Mouse (Mus musculus) ovary, postnatal 14 days (tissue): ENCODE data around the gene Scamp4.
A peak's percentile ranks its signal among the peaks of the same experiment; 100 is the strongest.
"Not testable (repeated sequence)": the region's sequence is repeated elsewhere in the genome, so short reads cannot be mapped to it uniquely, and the experiment has no call there.

Experiments
- DNase-seq: peaks from one replicate; pipeline ENCODE4 v3.0.0; 2022; ENCODE audit warnings: low spot score

The Scamp4 gene

GRCm38 (mm10) chr10:80578131-80578750 is 24.4 kb upstream of the Scamp4 start:
- peak; percentile 75 for DNase-seq

DNA sequence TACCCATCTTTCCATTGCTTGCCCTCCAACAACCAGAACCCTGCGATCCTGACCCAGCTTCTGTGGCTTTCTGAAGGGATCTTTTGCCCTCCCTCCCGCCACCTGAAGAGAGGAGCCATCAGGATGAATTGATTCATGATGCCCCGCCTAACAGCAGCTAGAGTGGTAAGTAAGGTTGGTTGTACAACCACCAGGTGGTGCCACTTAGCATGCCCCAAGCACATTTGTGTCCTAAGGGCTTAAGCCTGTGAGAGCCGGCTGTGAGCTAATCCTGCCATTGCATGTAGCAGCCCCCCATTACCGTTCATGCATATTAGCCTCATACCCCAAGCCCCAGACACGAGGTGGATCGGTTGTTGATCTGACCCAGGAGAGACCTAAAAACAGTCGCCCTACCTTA is 23.8 kb upstream of the Scamp4 start:
- DNase-seq, result no peak

DNA sequence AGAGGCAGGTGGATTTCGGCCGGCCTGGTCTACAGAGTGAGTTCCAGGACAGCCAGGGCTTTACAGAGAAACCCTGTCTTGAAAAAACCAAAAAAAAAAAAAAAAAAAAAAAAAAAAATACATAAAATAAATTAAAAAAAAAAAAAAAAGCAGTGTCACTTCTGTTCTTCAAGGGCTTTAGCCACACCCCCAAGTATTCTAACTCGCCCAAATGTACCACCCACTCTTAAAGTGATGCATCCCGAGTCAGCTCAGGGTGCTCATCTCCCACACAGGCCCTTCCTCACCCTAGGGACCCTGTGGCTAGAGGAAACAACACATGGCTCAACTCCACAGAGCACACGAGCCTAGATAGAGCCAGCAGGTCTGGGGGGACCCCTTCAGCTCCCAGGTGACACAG is 19.6 kb upstream of the Scamp4 start:
- no peak for DNase-seq

DNA sequence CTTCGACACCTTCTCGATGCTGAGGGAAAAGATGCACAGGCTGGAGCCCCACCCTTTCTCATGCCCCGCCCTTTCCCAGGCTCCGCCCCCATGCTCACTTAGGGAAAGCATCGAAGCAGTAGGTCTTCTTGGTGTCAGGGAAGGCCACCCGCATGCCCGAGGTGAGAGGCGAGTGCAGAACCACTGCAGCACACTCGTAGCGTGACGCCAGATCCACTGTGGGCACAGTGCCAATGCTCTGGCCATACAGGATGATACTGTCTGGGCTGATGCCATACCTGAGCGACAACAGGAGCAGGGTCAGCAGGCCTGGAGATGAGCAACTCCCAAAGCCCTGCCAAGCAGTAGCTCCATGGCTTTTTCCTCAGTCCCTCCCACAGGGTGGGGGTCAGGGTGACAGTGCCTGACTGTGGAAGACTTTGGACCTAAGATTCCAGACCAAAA is 18.6 kb upstream of the Scamp4 start:
- DNase-seq, result no peak

DNA sequence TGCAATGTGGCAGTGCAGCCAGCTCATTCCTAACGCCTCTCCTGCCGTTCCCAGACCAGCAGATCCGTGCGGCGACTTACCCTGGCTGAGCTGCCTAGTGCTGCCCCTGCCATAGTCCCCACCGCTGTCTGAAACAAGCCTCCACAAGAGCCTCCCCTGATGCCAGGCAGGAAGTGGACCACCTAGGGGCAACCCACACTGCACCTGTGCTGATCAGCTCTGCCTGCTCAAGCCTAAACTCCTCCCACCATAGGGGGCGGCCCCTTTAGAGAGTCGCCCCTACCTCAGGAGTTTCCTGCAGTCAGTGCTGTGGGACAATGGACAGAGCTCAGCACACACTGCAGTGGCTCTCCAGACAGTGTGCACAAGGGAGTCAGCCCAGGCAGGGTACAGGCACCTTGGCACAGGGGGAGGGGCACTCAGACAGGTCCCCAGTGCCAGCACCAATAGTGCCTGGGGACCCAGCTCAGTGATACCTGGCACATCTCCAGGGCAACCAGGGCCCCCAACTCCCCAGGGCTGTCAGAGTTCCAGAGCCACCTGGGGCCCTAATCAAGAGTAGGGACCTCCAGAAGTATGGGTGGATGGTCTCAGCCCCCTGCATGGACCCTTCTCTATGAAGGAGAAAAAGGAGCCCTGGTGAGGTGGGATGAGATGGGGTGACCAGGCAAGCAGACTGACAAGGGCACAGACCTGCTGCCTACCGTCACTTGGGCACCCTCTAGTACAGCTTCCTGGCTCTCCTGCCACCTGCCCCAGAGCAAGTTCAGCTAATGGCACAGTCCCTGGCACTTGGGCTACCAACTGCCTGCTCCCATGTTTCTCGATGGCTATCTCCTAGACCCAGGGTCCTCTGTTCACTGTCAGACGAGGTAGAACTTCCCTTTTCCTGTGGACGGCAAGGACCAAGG is 17.8 kb upstream of the Scamp4 start:
- no peak for DNase-seq

GRCm38 (mm10) chr10:80585581-80585980 is 17.1 kb upstream of the Scamp4 start:
- DNase-seq, result no peak

DNA sequence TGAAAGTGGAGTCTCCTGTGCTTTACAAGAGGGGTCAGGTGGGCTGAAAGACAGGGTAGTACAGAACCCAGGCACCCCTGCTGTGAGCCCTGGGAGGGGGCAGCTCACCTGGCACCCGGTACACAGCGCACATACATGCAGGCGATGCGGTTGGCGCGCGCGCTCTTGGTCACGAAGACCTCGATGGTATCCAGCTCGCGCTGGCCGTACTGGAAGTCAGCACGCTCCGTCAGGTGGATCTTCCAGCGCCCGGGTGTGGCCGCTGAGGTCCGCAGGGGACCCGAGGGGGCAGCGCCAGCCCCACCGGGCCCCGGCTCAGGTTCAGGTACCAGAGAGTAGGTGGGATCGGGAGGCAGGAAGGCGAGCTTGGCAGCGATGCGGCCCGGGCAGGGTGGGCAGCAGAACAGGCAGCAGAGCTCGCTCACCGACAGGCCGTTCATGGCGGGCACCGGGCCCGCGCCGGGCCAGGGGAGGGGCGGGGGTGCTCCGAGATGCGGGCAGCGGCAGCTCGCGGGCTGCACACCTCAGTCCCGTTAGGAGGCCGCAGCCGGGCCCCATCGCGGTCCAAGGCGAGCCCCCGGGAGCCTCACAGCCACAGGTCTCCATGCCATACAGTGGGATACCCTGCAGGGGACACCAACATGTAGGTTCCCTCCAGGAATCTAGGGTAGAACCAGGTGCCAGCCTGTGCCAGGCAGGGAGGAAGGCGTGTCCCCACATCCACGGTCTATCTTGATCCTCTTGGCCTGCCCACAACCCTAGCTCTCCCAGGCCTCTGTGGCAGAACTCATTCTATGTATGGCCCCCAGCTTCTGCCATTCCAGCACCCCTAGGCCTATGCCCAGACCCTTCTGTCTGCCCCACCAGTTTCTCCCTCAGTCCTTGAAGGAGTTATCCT is 16.0 kb upstream of the Scamp4 start:
- no peak for DNase-seq

- no peak for DNase-seq
Observed at GRCm38 (mm10) chr10:80587305-80587657, 15.4 kb upstream of the Scamp4 start.

- no peak for DNase-seq
Observed at GRCm38 (mm10) chr10:80589127-80589878, 13.4 kb upstream of the Scamp4 start.

DNA sequence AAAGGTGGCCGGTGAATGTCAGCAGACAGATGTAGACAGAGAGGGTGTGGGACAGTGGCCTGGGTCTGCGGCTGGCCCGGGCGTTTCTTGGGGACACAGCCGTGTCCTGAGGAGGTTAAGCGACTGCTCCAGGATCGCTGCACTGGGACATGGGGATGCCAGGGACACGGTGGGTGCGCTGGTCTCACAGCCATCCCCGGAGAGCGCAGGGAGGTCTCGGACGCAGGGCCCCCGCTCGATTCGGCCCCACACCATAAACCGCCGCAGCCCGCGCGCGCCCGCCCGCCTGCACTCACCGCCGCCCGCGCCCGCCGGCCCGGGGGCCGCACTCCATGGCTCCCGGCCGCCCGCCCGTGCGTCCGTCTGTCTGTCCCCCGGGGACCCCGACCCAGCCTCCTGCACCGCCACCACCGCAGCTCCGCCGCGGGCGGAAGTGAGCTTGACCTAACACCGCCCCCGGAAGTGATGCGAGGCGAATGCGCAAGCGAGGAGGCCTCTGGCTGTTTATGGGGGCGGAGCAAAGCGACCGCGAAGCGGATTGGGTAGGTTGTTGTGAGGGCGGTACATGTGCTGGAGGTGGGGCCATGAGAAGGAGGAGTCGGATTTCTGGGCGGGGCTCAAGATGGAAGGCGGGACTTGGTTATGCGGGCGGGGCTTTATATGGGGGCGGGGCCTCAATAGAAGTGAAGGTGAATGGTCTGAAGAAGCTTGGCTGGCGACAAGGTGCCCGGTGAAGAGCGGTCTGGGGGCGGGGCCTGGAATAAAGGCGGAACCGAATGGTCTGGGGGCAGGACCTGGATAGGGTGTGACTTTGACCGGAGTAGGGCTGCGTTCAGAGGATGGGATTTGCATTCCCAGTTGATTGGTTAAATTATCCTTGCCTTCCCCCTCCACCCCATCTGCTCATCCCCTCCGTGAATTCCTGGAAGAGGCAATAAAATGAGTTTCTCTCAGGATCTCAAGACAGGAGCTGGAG is 12.5 kb upstream of the Scamp4 start, which contains the start of gene Abhd17a:
Gene Abhd17a (minus strand): TSS at position 463 of the 976 bp plus-strand sequence.
- DNase-seq, result peak; percentile 90

DNA sequence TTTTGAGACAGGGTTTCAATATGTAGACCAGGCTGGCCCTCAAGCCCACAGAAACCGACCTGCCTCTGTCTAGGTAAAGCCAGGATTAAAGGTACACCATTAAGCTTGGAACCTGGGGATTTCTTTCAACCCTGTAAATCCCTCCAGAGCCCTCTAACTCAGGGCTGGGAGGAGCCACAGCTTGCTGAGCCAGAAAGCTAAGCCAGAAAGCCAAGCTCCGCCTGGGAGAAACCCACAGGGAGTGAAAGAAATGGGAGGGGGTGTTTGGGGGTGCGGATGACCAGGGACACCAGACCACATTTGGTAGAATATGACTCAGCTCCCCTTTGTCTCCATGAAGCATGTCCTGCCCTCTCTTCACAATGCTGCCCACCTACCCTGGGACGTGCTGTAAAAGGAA is 6.4 kb upstream of the Scamp4 start:
- no peak for DNase-seq

- DNase-seq, result no peak
Observed at GRCm38 (mm10) chr10:80603364-80603763, 692 bp downstream of the Scamp4 start.

DNA sequence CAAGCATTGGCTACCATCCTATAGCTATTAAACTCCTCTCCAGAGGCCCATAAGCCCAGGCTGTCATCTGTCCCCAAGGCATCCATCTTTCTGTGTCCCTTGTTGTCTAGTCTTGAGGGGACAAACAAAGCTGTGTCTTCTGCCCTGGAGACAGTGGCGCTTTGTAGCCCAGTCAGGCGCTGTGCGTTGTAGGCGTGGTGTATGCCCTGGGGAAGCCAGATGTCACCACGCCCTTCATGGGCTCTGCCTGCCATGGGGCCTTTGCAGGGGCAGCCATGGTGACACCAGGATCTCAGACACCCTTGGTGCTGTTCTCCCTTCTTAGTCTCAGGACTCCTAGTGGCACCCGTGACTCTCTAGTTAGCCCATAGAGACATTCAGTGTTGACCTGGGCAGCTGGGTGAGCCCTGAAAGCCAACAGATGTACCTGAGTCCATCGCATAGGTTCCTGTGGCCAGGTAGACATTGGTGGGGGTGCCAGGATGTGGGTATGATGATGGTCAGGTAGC is 1.4 kb downstream of the Scamp4 start:
- DNase-seq, result no peak

DNA sequence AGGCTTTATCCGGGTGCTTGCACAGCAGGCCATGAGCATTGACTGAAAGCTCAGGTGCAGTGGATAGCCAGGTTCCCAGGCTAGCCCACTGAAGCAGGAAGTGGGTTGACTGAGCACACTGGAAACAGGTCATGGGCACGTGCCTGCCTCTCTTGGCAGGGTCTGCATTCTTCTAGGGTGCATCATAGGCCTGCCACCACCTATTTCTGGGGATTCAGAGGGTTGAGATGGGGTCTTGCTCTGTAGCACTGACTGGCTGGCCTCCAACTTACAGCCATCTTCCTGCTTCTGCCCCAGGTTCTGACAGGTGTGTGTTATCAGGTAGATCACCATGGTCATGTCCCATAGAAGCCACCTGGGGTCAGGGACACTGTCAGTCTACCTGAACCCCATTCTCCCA is 2.3 kb downstream of the Scamp4 start:
- no peak for DNase-seq

GRCm38 (mm10) chr10:80605721-80606120 is 3.0 kb downstream of the Scamp4 start, which contains the start of gene Gm49322:
Gene Gm49322, plus strand, starts transcription at chr10:80606021.
- not testable (repeated sequence) for DNase-seq

- DNase-seq, result no peak
Observed at GRCm38 (mm10) chr10:80606306-80606705, 3.6 kb downstream of the Scamp4 start.

GRCm38 (mm10) chr10:80606737-80607350 is 4.2 kb downstream of the Scamp4 start:
- no peak for DNase-seq

GRCm38 (mm10) chr10:80608435-80608834 is 5.8 kb downstream of the Scamp4 start:
- no peak for DNase-seq

GRCm38 (mm10) chr10:80609269-80609924 is 6.7 kb downstream of the Scamp4 start:
- no peak for DNase-seq
